Mouse (Mus musculus) MEL-GATA-1-ER (cell line): ENCODE measurements around the gene Pepd.

Experiments
- DNase-seq: peaks from one replicate; pipeline ENCODE4 v3.0.0-alpha.2; 2012; ENCODE audit warnings: low read depth; ENCODE audit errors: extremely low read depth

The Pepd gene

DNA sequence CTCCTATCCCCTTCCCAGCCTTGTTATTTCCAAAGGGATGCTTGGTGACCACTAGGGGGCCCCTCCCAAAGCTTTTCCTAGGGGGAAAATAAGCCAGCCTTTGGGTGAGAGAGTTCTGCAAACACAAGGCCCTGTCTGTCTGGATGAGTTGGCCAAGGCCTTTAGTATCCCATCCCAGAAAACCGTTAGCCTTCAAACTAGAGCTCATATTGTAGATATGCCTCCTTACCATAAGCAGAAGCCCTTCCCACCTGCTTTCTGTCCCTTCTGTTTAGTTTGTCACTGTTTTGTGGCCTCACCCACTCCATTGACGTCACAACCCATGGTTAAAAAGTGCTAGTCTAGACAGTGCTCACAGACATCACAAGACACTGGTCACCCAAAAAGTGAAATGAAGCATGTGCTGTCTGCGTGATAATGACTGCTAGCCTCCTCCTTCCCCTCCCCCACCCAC lies 114.7 kb downstream of the Pepd start:
- DNase-seq, result no peak

DNA sequence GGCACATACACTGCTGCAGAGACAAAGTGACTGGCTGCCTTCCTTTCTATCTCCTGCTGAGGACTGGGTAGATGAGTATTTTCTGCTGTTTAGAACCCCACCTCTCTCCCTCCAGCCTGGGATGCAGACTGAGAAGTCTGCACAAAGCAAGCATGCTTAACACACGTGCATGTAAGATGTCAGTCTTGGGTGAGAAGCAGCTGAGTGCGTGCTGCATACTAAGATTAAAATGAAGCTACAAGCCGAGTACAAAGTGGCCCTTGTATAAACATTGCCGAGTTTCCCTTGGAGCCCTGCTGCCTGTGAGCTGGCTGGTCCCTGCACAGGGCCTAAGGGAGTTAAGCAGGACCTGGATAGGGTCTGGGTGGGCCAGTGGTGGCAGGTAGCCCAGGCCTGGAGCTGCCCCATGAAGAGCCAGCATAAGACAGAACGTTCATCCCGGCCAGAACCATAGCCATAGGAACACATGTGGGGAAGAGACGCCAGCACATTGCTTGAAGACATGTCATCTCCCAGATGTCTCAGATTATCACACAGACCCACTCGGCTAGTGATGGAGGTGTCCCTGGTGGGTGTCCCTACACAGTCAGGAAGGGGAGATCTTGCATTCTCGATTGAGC lies 115.7 kb downstream of the Pepd start:
- DNase-seq, result no peak

DNA sequence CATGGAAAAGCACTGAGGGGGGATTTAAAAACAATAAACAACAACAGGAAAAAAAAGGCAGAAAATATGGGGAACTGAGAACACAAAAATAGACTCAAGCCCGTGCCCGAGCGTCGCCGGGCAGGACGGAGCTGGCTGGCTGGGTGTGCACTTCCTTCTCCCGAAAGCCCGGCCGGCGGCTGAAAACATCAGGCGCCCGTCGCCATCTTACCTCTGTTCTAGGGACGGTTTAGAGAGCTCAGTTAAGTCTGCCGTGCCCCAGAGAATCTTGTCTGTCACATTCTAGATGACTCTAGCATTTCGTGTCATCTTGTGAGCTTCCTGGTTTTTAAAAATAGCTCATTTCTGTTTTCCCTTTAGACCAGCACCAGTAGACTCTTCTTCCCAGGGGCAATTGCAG lies 116.4 kb downstream of the Pepd start:
- DNase-seq, result no peak

DNA sequence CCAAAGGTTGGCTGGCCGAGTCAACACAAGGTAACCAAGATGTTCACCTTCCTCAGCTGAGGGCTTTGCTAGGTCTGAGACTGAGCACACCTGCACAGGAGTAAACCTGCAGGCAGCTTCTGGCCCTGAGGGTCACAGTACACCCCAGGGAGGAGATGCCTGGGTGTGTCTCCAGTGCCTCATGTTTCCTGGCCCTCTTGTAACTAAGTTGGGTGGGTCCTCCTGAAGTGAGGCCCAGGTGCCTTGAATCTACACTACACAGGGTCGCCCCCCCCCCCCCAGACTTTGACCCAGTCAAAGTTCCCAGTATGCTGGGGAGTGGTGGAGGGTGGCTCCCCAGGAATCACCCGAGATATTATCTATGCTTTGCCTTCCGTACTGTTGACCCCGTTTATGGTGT lies 117.0 kb downstream of the Pepd start:
- no peak for DNase-seq

DNA sequence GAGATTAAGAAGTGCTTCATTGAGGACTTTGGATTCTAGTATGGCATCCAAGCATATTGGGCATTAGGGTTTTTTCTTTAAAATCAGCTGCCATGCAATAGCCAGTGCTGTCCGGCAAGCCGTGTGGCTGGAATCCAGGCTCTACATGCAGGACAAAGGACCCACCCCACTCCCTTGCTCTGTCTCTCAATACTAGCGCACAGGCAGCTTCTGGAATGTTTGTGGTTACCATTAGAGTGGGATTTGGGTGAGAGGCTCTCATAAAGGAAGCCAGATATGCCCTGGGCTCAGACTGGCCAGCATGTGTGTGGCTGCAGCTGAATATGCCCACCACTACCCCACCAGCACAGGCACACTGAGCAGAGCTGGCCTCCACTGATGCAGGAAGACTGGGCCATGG lies 117.5 kb downstream of the Pepd start:
- DNase-seq, result no peak

DNA sequence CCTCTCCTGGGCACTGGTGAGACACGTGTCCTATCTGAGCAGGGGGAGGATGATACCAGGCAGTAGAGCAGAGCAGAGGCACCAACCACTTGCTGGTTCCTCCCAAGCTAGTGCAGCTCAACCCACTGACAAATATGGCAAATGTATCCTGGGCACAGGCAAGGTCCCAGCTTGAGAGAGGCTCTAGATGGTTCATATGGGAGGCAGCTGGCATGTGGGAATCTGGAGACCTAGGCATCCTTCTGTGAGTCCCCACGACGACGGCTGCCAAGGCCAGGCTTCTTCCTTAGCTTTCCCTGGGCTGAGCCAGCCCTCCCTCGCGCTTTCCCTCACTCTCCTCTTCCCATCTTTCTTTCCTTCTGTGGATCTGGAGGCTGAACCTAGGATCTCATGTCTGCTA lies 118.4 kb downstream of the Pepd start:
- no peak for DNase-seq

DNA sequence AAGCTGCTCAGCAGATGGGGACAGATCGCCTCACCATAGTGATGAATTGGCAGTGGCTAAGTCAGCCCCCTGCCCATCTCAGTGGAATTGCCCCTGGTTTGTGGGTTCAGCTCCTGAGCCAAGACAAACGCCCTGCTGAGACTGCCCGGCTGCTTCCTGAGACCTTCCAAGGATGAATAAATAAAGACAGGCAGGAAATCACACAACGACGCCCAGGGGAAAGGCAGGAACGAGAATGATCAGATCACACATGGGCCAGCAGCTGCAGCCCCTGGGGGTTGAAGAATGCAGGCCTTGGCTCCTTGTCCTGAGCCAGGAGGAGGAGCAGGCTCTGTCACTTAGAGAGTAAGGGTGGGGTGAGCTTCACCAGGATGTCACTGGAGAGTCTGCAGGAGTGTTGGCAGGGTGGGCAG lies 123.0 kb downstream of the Pepd start:
- DNase-seq, result no peak

DNA sequence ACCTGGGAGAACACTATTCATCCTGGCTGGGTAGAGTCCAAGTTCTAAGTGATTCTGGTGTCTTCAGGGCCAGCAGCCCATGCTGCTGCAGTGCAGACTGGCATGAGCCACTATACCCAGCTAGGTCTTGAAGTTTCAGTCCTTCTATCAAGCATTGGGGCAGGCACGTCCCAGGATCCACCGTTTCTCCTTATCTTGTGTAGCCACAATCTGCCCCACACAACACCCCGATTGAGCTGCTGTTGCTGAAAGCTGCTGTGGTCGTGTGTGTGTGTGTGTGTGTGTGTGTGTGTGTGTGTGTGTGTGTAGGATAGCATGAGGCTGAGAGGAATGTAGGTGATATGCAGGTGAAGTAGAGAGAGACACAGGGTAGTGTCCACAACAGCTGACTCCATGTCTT lies 123.4 kb downstream of the Pepd start:
- no peak for DNase-seq

DNA sequence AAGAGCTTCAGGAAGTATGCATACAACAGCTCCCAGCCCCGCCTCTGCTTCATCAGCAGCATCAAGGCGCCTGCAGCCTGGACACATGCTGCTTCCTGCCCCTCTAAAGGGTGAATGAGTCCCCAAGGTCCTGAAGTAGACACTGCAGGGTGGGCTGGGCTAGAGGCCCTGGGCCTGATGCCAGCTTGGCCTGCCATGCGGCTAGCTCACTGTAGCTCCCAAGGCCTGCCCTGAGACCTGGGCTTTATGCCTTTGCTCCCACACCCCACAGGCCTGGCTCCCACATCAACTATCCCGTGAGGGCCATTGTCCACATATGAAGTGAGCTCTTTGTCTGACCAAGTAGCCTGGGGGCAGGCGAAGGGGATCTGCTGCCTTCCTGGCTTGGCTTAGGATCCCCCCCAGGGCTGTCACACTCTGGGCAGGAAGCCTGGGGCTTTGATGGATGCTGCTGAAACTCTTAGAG lies 124.1 kb downstream of the Pepd start:
- no peak for DNase-seq

DNA sequence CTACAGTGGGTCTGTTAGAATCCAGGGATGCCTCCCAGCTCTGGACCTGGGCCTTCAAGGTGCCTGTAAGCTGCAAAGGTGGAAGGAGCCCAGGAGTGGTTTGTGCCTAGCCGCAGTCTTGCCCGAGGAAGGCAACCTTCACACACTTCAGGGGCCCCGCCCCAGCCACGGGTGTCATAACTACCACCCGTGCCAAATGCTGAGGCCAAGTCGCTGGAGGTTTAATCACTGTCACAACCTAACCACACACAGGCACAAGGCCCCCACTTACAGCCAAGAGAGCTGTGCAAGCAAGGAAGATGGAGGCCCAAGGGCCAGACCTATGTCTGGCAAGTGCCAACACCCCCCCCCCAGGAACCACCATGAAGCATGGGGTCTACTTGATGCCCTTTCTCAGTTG lies 125.2 kb downstream of the Pepd start:
- DNase-seq, result no peak

DNA sequence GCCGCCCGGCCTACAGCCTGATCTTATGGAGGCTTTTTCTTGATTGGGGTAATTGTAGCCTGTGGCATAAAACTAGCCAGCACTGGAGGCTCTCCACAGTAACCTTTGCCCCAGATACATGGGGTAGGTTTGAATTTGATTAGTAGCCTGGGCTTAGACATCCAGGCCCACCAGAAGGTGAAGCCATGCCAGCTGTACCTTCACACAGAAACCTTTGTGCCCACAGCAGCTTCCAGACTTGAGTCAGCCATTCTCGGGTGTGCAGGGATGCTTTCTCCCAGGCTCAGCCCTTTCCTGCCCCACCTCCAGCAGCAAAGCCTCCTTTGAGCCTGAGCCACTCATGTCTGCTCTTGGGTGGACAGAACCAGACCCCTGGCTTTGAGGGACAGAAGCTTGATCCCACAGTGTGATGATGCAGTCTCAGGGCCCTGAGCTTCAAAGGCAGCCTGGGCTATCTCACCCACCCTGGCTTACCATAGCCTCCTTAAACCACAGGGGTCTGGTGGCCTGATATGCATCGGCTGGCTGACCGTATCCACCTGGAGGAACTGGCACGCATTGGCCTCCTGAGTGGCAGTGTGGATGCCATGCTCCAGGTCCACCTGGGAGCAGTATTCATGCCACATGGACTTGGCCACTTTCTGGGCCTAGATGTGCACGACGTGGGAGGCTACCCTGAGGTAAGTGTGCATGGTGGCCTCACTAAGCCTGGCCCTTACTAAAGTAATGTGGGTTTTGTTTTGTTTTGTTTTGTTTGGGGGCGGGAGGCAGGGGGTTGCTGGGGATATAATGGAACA lies 128.2 kb downstream of the Pepd start:
- no peak for DNase-seq

DNA sequence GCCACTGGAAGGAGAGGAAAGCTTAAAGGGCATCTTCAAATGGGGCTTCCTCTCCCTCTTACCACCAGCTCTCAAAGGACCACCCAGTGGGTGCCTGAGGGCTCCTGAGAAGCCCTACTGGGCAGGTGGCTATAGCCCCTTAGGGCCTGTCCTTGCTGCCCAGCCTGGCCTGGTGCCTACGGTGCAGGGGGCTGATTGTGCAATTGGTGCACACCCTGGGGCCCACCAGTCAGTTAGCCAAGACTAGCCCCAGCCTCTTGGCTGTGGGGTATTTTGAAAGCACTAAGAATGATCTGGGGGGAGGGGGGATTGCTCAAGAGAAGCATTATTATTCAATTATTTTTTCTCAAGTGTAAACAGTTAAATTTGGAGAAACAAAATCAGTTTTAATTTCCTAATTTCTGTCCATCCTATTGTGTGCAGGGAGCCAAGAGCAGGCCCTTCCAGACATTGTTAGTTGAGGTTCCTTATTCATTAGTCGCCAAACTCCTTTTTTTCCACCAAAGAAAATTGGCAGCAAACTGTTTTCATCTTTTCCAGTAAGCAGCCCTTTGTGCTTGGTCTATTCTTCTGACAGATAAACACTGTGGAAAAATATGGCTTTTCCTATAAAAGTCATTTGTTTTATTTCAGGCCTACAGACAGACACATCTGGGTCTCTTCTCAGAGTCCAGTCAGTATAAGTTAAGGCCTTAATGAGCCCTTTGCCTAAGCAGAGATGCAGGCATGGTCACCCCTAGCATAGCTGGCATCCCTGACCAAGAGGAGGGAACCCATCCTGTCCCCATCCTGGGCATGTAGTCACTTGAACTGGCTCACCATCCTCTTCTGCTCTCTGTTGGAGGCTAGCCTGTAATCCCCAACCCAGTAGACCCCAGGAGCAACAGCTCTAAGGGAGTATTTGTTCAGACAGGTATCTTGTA lies 129.4 kb downstream of the Pepd start:
- DNase-seq, result no peak

DNA sequence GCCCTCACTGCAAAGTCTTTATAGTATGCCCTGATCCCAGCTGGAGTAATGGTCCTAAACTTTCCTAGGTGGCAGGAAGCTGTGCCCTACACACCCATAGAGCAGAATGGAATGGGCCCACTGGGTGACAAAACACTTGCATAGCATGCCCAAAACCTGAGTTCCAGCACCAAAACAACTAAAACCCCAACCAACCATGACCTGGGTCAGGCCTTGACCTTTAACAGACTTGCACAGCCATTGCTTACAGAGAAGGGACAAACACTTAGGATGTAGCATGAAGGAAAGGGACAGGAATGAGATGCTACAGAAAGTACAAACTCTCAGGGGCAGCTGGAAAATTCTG lies 130.0 kb downstream of the Pepd start:
- DNase-seq, result no peak

DNA sequence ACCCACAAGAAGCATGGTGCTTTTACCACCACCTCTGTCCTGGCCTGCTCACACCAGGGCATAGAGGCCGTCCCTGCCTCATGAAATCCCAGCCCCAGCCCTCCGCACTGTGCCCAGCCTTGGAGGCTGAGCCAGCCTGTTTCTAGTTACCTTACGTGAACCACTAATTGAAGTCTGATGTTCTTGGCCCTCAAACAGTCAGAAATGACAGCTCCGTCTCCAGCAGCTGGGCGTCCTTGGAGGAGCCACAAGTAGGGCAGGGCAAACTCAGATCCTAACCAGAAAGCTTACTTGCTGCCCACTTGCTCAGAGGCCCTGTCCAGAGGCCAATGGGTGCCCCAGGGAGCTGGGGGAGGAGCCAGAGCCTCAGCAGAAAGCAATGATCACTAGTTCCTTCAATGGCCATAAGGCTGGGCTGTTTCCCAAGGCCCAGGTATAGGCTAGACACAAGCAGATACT lies 130.6 kb downstream of the Pepd start:
- no peak for DNase-seq

DNA sequence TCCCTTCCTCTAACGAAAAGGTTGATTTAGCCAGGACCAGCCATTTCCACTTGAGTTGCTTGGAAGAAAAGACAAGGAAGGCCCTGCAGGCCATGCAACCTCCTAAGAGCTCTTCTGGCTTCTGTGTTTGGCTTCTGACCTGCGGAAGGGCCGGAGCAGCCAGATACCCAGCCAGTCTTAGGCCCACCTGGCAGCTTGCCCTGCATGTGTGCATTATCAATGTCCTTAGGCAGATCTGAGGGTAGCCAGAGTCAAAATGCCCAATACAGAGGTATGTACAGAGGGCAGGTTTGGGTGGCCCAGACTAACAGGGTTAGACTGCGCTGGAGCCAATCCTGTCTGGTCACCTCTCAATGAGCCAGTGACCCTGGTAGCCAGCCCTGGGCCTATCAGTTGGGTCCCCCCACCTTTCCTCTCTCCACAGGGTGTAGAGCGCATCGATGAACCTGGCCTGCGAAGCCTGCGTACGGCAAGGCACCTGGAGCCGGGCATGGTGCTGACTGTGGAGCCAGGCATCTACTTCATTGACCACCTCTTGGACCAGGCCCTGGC lies 131.2 kb downstream of the Pepd start:
- DNase-seq, result no peak

DNA sequence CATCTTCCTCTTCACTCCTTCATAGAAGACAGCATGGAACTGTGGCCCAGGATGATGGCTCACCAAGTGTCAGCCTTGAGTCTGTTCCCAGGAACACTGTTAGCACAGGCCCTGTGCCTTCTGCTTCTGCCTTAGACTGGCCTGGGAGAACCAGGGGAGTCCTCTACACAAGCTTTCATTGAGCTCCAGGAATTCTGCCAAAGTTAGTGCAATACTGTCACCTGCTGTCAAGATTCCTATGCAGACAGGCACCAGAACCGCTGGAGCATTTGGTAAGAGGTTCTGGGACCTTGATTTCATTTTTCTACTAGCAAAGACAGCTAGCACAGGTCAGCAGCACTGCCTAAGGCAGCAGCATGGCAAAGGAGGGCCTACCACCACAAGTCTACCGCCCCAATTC lies 132.5 kb downstream of the Pepd start:
- DNase-seq, result no peak

DNA sequence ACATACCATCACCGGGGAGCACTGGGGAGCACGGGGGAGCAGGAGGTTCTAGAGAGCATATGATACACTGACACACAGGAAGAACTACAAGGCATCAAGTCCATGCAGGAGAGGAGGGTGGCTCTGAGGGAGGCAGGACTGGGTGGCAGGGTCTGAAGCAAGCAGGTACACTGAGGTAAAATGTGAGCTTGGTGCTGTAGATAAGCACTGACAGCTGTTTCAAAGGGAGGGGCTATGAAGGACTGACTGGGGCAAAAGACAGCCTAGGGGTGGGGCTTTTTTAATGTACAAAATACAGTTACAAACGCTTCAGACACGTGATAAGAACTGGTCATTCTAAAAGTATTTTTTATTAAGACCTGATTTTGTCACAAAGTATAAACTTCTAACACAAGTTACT lies 133.9 kb downstream of the Pepd start:
- DNase-seq, result no peak

DNA sequence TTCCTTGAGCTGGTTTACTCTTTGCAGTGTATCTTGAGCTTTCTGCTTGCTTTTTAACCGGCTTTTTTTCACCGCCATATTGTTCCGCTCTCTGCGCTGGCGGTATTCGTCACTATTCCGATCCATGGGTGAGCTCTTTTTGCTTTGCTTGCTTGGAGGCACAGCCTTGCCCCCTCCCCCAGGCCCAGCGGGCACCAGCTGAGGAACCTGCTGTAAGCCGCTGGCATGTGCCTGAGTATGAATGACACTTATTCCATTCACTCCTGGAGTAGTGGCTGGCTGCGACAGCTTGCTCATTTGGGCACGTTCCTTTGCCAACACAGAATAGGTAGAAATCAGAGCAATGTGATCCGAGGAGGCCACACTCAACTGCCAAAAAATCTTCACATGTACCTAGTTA lies 138.4 kb downstream of the Pepd start:
- DNase-seq, result no peak

DNA sequence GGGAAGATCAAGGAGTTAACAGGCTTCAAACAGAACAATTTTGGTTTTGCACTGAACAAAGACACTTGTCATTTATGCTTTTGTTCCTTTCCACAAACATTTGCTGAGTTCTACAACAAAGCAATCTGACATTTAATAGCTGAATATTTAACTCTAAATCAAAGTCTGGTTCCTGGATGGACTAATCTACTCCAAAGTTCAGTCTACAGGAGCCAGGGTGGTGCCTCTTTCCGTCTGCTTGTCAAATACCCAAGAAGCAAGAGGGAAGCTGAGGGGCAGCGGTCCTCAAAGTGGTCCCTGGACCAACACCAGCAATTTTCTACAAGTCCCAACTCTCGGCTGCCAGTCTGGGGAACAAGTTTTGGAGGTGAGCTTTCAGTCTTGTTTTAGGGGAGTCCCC lies 141.0 kb downstream of the Pepd start:
- DNase-seq, result no peak

DNA sequence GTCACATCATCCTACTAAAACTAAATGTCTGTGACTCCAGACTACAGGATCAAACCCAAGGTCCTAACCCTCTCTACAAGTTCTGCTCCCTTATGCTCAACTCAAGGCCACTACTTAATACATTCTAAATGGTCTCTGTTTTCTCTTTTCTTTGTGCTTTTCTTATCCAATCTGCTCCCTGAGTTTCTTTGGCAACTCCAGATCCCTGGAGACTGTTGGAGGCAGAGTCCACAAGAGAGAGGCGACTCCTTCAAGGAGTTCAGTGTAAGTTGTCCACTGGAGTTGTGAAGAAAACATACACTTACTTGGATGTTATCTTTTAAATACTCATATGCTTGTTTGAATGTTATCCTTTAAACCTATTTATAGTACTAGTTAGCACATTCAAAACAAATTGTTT lies 142.1 kb downstream of the Pepd start:
- no peak for DNase-seq

DNA sequence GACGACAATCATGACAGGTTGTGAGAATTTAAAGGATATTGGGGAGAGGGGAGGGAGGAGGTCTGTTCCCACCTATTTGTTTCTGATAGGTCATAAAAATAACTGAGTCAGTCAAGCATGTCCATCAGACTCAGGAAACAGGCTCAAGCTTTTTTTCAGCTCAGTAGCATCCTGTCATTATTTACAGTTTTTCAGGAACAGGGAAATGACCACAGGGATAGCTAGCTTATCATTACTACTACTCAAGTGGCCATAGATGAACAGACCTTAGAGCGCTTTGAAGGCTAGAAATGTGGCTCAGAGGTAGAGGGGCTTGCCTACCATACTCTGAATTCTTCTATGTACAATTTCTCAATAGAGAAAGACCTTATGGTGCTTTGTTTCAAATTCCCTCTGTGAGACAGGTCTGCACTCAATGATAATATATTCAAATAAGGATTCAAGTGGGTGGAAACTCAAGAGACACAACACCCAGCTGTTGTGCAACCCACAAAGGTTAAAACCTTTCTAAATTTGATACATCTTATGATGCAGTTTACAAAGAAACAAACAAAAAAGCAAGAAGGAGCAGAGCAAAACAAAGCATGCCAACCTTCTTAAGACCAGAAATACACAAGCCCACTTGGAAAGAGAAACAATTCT lies 142.9 kb downstream of the Pepd start:
- DNase-seq, result no peak
